ENCODE assay signal across 9 mouse cellular contexts in genomic region chr10:68445876-68446796, GRCm38 (mm10).
DNase-seq lines count a peak whose midpoint lies in the region; ATAC-seq and TF ChIP-seq lines count a peak whose summit lies in the region.
"Had no signal": no experiment of that assay in that cellular context is flagged by ENCODE, and none has a peak within 500 bp of the region (broad histone marks: within the 10 kb centered on the region; RNA-seq: fewer than 3 reads in every experiment).

No protein-coding gene starts in this region.

- no peaks in the 10 kb centered on the region for H3K36me3 ChIP-seq in embryonic facial prominence, embryonic 10.5 days (replicated peaks)
- no peaks in the 10 kb centered on the region for H3K36me3 ChIP-seq in kidney, adult 2 months (ENCODE audit: control insufficient read depth, insufficient read depth, low read length)
- no peaks in the 10 kb centered on the region for H3K36me3 ChIP-seq in lung, embryonic 16.5 days (ENCODE audit: control insufficient read depth, insufficient read depth, low read length)
- no peaks in the 10 kb centered on the region for H3K36me3 ChIP-seq in forebrain, postnatal 0 days (ENCODE audit: insufficient read depth)
- H3K36me3 ChIP-seq in midbrain, embryonic 16.5 days (ENCODE audit: control insufficient read depth, insufficient read depth, low read length), result no peaks in the 10 kb centered on the region
- H3K36me3 ChIP-seq: neural tube, embryonic 12.5 days had no signal

- 57% methylated on average over 15 of the region's 15 CpGs for WGBS in embryonic facial prominence, embryonic 10.5 days
- WGBS in kidney, adult 2 months, result 29% methylated on average over 15 of the region's 15 CpGs
- WGBS in lung, embryonic 16.5 days, result 12% methylated on average over 15 of the region's 15 CpGs
- 67% methylated on average over 15 of the region's 15 CpGs for WGBS in forebrain, postnatal 0 days
- WGBS in midbrain, embryonic 16.5 days, result 68% methylated on average over 15 of the region's 15 CpGs

- H3K9ac ChIP-seq in lung, embryonic 16.5 days (ENCODE audit: low read length), result peak overlapping the region; percentile 23; the same call in 1 of the 2 replicates
- no peak overlapping the region for H3K9ac ChIP-seq in forebrain, postnatal 0 days
- H3K9ac ChIP-seq in midbrain, embryonic 16.5 days (ENCODE audit: low read depth, low read length), result no peak overlapping the region
- H3K9ac ChIP-seq: neural tube, embryonic 12.5 days had no signal

- no peak for TF ChIP-seq CTCF in kidney, adult 2 months (conservative IDR thresholded peaks at IDR 0.05; ENCODE audit: insufficient read depth, insufficient read length, low read depth, low read length)
- TF ChIP-seq CTCF in forebrain, postnatal 0 days (IDR thresholded peaks at IDR 0.05; ENCODE audit: low read depth), result no peak

- H3K4me1 ChIP-seq in embryonic facial prominence, embryonic 10.5 days, result peaks cover 30% of the 10 kb centered on the region
- peaks cover 4% of the 10 kb centered on the region; the same call in 1 of the 2 replicates for H3K4me1 ChIP-seq in kidney, adult 2 months (ENCODE audit: control insufficient read depth, insufficient read depth, low read length)
- H3K4me1 ChIP-seq in lung, embryonic 16.5 days (replicated peaks; ENCODE audit: control insufficient read depth, insufficient read depth, low read length), result peaks cover 20% of the 10 kb centered on the region
- peaks cover 6% of the 10 kb centered on the region for H3K4me1 ChIP-seq in forebrain, postnatal 0 days (ENCODE audit: insufficient read depth)
- peaks cover 7% of the 10 kb centered on the region for H3K4me1 ChIP-seq in midbrain, embryonic 16.5 days (ENCODE audit: control insufficient read depth, insufficient read depth, low read length)
- H3K4me1 ChIP-seq: neural tube, embryonic 12.5 days had no signal

- no peak for TF ChIP-seq POLR2A in kidney, adult 2 months (IDR thresholded peaks at IDR 0.05; ENCODE audit: low read depth, low read length)

- no peak for DNase-seq in embryonic facial prominence, embryonic 10.5 days (ENCODE audit: low spot score)
- DNase-seq in kidney, adult 2 months, result peak; percentile 69
- no peak for DNase-seq in urinary bladder, adult 18-20 months (ENCODE audit: low spot score in 2 of 2)
- DNase-seq in forebrain, postnatal 0 days, result no peak
- DNase-seq in layer of hippocampus, postnatal 36 days, result no peak

- peak overlapping the region; percentile 71 for H3K27ac ChIP-seq in embryonic facial prominence, embryonic 10.5 days (replicated peaks)
- H3K27ac ChIP-seq in kidney, adult 2 months (ENCODE audit: insufficient read depth, low read depth, low read length), result peak overlapping the region; percentile 65
- H3K27ac ChIP-seq in lung, embryonic 16.5 days (ENCODE audit: low read length), result peak overlapping the region; percentile 97
- H3K27ac ChIP-seq in forebrain, postnatal 0 days (ENCODE audit: low read depth, low read length), result no peak overlapping the region
- H3K27ac ChIP-seq in midbrain, embryonic 16.5 days (ENCODE audit: low read length), result no peak overlapping the region
- H3K27ac ChIP-seq: neural tube, embryonic 12.5 days had no signal

- H3K4me3 ChIP-seq in embryonic facial prominence, embryonic 10.5 days, result no peak overlapping the region
- H3K4me3 ChIP-seq in kidney, adult 2 months (ENCODE audit: insufficient read depth, low read depth, low read length), result no peak overlapping the region
- H3K4me3 ChIP-seq in lung, embryonic 16.5 days (ENCODE audit: low read length), result no peak overlapping the region
- no peak overlapping the region for H3K4me3 ChIP-seq in forebrain, postnatal 0 days (ENCODE audit: low read depth, low read length)
- H3K4me3 ChIP-seq in midbrain, embryonic 16.5 days (ENCODE audit: low read depth, low read length), result no peak overlapping the region
- H3K4me3 ChIP-seq: neural tube, embryonic 12.5 days had no signal

- no peaks in the 10 kb centered on the region for H3K9me3 ChIP-seq in embryonic facial prominence, embryonic 10.5 days
- no peaks in the 10 kb centered on the region for H3K9me3 ChIP-seq in lung, embryonic 16.5 days (ENCODE audit: control insufficient read depth, low read length)
- no peaks in the 10 kb centered on the region for H3K9me3 ChIP-seq in forebrain, postnatal 0 days (ENCODE audit: low read length)
- no peaks in the 10 kb centered on the region for H3K9me3 ChIP-seq in midbrain, embryonic 16.5 days (replicated peaks; ENCODE audit: control insufficient read depth, low read length, poor library complexity, severe bottlenecking)
- H3K9me3 ChIP-seq: neural tube, embryonic 12.5 days had no signal

- H3K27me3 ChIP-seq in embryonic facial prominence, embryonic 10.5 days (replicated peaks; ENCODE audit: low read depth, poor library complexity, severe bottlenecking), result no peaks in the 10 kb centered on the region
- H3K27me3 ChIP-seq in kidney, adult 2 months (replicated peaks; ENCODE audit: control insufficient read depth, insufficient read depth, low read length), result no peaks in the 10 kb centered on the region
- no peaks in the 10 kb centered on the region for H3K27me3 ChIP-seq in lung, embryonic 16.5 days (ENCODE audit: control insufficient read depth, insufficient read depth, low read depth, low read length)
- no peaks in the 10 kb centered on the region for H3K27me3 ChIP-seq in forebrain, postnatal 0 days (ENCODE audit: insufficient read depth, low read length)
- no peaks in the 10 kb centered on the region for H3K27me3 ChIP-seq in midbrain, embryonic 16.5 days (ENCODE audit: control insufficient read depth, insufficient read depth, low read depth, low read length)
- H3K27me3 ChIP-seq: neural tube, embryonic 12.5 days had no signal

- H3K4me2 ChIP-seq in lung, embryonic 16.5 days (ENCODE audit: low read depth, low read length), result peak overlapping the region; percentile 38
- H3K4me2 ChIP-seq in forebrain, postnatal 0 days (ENCODE audit: low read depth), result no peak overlapping the region
- no peak overlapping the region for H3K4me2 ChIP-seq in midbrain, embryonic 16.5 days (ENCODE audit: low read length)
- H3K4me2 ChIP-seq: neural tube, embryonic 12.5 days had no signal

- ATAC-seq in CD4-positive, CD25-positive, alpha-beta regulatory T cell, adult 4 months, result peak; percentile 66
- ATAC-seq in lung, embryonic 16.5 days (ENCODE audit: low read depth), result peak; percentile 61
- no peak for ATAC-seq in forebrain, postnatal 0 days
- no peak for ATAC-seq in midbrain, embryonic 16.5 days

Comparison
In these comparisons a context has a peak if more than half of its experiments do, and no peak if none do; other contexts are left out.
1. ATAC-seq: peak in CD4-positive, CD25-positive, alpha-beta regulatory T cell, adult 4 months (single experiment) and lung, embryonic 16.5 days (single experiment); none in forebrain, postnatal 0 days (single experiment) and midbrain, embryonic 16.5 days (single experiment).
2. H3K27ac ChIP-seq: peak in embryonic facial prominence, embryonic 10.5 days (single experiment), kidney, adult 2 months (single experiment) and lung, embryonic 16.5 days (single experiment); none in forebrain, postnatal 0 days (single experiment) and midbrain, embryonic 16.5 days (single experiment).